Mouse (Mus musculus) liver, embryonic 14.5 days (tissue): ENCODE data around the gene Elovl6. TPM values are rescaled to one million over a fixed set of nuclear protein-coding genes. Genes with fewer than 3 reads are reported as not detected.

Experiments
- ATAC-seq: fragments of 200-750 bp; cut with Nextera tagmentation; 2 replicates; pipeline ENCODE4 v1.8.0; 2017; ENCODE audit warnings: moderate number of reproducible peaks, mild to moderate bottlenecking, moderate library complexity; ENCODE audit not compliant: insufficient read depth
- DNase-seq, 3 experiments: peaks; one replicate each; pipeline ENCODE4 v3.0.0-alpha.2; 2012 to 2013; ENCODE audit warnings: low read depth in 3 of 3, low spot score in 3 of 3
- H3K27ac ChIP-seq: fragments of 300-500 bp; sonication (generic); 2 replicates; pipeline ENCODE4 v1.5.1; 2014; ENCODE audit warnings: moderate library complexity, mild to moderate bottlenecking, control low read depth, inconsistent platforms
- H3K27me3 ChIP-seq: fragments of 300-500 bp; sonication (generic); 2 replicates; pipeline ENCODE4 v1.6.1; 2014; ENCODE audit warnings: mild to moderate bottlenecking, low read length, moderate library complexity; ENCODE audit not compliant: control insufficient read depth, insufficient read depth
- H3K36me3 ChIP-seq: fragments of 300-500 bp; sonication (generic); replicated peaks from 2 replicates; pipeline ENCODE4 v1.6.1; 2014; ENCODE audit warnings: low read depth; ENCODE audit not compliant: control insufficient read depth, insufficient read depth
- H3K4me1 ChIP-seq, 2 experiments: fragments of 200-500 bp in 1 of 2; fragments of 300-500 bp in 1 of 2; sonication (generic) in 1 of 2; replicated peaks; 2 replicates each; pipeline ENCODE4 v1.6.1; 2012 to 2014; ENCODE audit warnings: antibody characterized with exemption in 1 of 2, inconsistent platforms in 1 of 2, low read length in 1 of 2; ENCODE audit not compliant: control insufficient read depth in 2 of 2, insufficient read depth in 2 of 2
- H3K4me2 ChIP-seq: fragments of 300-500 bp; sonication (generic); 2 replicates; pipeline ENCODE4 v1.6.1; 2014; ENCODE audit warnings: low read depth, mild to moderate bottlenecking, control low read depth, moderate library complexity
- H3K4me3 ChIP-seq, 2 experiments: fragments of 200-500 bp in 1 of 2; fragments of 300-500 bp in 1 of 2; sonication (generic) in 1 of 2; 2 replicates each; pipeline ENCODE4 v1.5.1; 2012 to 2014; ENCODE audit warnings: low read depth in 2 of 2, low read length in 2 of 2, mild to moderate bottlenecking in 2 of 2, control low read depth in 1 of 2, inconsistent platforms in 1 of 2, moderate library complexity in 1 of 2; ENCODE audit not compliant: insufficient read depth in 1 of 2
- H3K9ac ChIP-seq: fragments of 300-500 bp; sonication (generic); replicated peaks from 2 replicates; pipeline ENCODE4 v1.6.1; 2014; ENCODE audit warnings: mild to moderate bottlenecking, control low read depth, moderate library complexity
- H3K9me3 ChIP-seq: fragments of 300-500 bp; sonication (generic); 2 replicates; pipeline ENCODE4 v1.6.1; 2016; ENCODE audit warnings: low read length, mixed read lengths; ENCODE audit not compliant: control insufficient read depth
- CTCF ChIP-seq: IDR thresholded peaks from 2 replicates; pipeline ENCODE4 v1.5.1; 2016; ENCODE audit warnings: antibody characterized with exemption, low read depth, control low read depth
- EP300 ChIP-seq: IDR thresholded peaks from 2 replicates; pipeline ENCODE4 v1.6.1; 2016; ENCODE audit warnings: antibody characterized with exemption, low read depth
- WGBS: fragments of 180-500 bp; shearing (Covaris S2); extraction: QIAGEN DNeasy Blood & Tissue Kit; methylation state at CpG from one replicate; pipeline ENCODE4 v1.1.7; 2014; ENCODE audit not compliant: insufficient replicate concordance; 5-methylcytosine and 5-hydroxymethylcytosine counted together
- polyA plus RNA-seq, 2 experiments: library from polyadenylated mRNA; depleted of rRNA in 1 of 2; stranded (reverse) in 1 of 2; unstranded in 1 of 2; fragments of >200 nt; fragmentation: Nextera tagmentation in 1 of 2; extraction: Ambion mirVana in 1 of 2; gene quantifications; 2 replicates each; pipeline versions ENCODE4 v1.2.1 to v1.2.3; 2012 to 2014

Gene Elovl6
- polyA plus RNA-seq, 2 experiments = 7.2 TPM

- no peak overlapping the region for H3K27ac ChIP-seq
- H3K27me3 ChIP-seq = no peaks in the 10 kb centered on the region
- H3K4me1 ChIP-seq = no peaks in the 10 kb centered on the region
- no peak overlapping the region for H3K9ac ChIP-seq
- 58% methylated on average over 4 of the region's 4 CpGs for WGBS
- no peak overlapping the region for H3K4me3 ChIP-seq
- no peak overlapping the region for H3K4me2 ChIP-seq
- no peaks in the 10 kb centered on the region for H3K9me3 ChIP-seq
- DNase-seq (no peak), ATAC-seq (no peak)
- no peaks in the 10 kb centered on the region for H3K36me3 ChIP-seq
- TF ChIP-seq EP300 = no peak
- peak; percentile 11; the same call in 1 of the 2 replicates for TF ChIP-seq CTCF
Observed at GRCm38 (mm10) chr3:129520499-129520898, 11.7 kb upstream of the Elovl6 start.

DNA sequence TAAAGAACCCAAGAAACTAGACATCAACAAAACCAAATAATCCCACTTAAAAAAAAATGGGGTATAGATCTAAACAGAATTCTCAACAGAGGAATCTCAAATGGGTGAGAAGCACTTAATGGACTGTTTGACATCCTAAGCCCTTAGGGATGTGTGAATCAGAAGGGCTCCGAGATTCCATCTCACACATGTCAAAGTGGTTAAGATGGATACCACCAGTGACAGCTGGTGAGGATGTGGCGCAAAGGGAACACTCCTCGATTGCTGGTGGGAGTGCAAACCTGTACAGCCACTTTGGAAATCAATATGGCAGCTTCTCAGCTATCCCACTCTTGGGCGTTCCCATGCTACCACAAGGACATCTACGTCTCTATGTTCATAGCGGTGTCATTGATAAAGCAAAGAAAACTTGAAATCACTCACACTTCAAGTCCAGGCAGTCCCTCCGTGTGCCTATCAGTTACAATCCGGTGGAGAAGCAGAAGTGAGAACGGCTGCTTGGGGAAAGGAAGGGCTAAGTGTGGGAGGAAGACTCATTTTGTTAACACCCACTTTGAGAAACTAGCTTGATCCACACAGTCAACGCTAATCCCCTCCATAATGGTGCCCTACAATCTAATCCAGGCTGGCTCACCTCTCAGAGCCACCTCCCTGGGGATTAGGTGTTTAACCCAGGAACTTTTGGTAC is 8.6 kb upstream of the Elovl6 start:
- H3K4me2 ChIP-seq = no peak overlapping the region
- DNase-seq (no peak), ATAC-seq (no peak)
- H3K27ac ChIP-seq = no peak overlapping the region
- 48% methylated on average over 10 of the region's 10 CpGs for WGBS
- H3K4me3 ChIP-seq = no peak overlapping the region
- H3K9ac ChIP-seq = no peak overlapping the region
- no peaks in the 10 kb centered on the region for H3K36me3 ChIP-seq
- no peaks in the 10 kb centered on the region for H3K4me1 ChIP-seq
- no peaks in the 10 kb centered on the region for H3K9me3 ChIP-seq
- H3K27me3 ChIP-seq = no peaks in the 10 kb centered on the region
- TF ChIP-seq EP300 (no peak), CTCF (no peak)

DNA sequence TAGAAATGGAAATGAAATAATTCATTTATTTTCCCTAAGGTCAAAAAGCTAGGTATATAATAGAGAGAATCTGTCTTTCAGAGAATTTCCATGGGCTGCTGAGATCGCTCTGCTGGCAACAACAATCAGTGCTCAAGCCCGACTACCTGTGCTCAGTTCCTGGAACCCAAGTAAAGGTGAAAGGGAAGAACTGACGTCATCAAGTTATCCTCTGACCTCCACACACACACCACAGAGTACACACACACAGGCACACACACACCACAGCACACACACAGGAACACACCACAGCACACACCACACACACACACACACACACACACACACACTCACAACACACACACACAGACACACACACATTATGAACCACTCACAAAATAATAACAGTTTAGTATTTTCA is 5.1 kb upstream of the Elovl6 start:
- Histone ChIP-seq H3K9ac (no peak overlapping the region), H3K27ac (no peak overlapping the region), H3K4me3 (no peak overlapping the region), H3K4me1 (peaks cover 0 to 2% of the 10 kb centered on the region in 2 experiments; a peak in 2 of 4 replicates), H3K36me3 (no peaks in the 10 kb centered on the region), H3K9me3 (no peaks in the 10 kb centered on the region), H3K4me2 (no peak overlapping the region), H3K27me3 (no peaks in the 10 kb centered on the region)
- DNase-seq = no peak
- no peak for TF ChIP-seq CTCF
- no peak for TF ChIP-seq EP300
- no peak for ATAC-seq
- 59% methylated on average over 3 of the region's 3 CpGs for WGBS

- no peak overlapping the region for H3K9ac ChIP-seq
- WGBS = 70% methylated on average over 3 of the region's 3 CpGs
Observed at GRCm38 (mm10) chr3:129529311-129529710, 2.8 kb upstream of the Elovl6 start.

GRCm38 (mm10) chr3:129530461-129530860 is 1.7 kb upstream of the Elovl6 start:
- no peaks in the 10 kb centered on the region for H3K27me3 ChIP-seq
- H3K9me3 ChIP-seq = no peaks in the 10 kb centered on the region
- H3K27ac ChIP-seq = no peak overlapping the region
- ATAC-seq (no peak), DNase-seq (no peak)
- H3K36me3 ChIP-seq = no peaks in the 10 kb centered on the region
- H3K4me3 ChIP-seq = no peak overlapping the region
- no peak for TF ChIP-seq CTCF
- peaks cover 0 to 10% of the 10 kb centered on the region in 2 experiments for H3K4me1 ChIP-seq
- H3K9ac ChIP-seq = no peak overlapping the region
- 80% methylated on average over 6 of the region's 6 CpGs for WGBS
- H3K4me2 ChIP-seq = no peak overlapping the region

More at GRCm38 (mm10) chr3:129529311-129529710, 2.8 kb upstream of the Elovl6 start:
- Histone ChIP-seq H3K27ac (no peak overlapping the region), H3K4me3 (no peak overlapping the region), H3K4me1 (peaks cover 0 to 2% of the 10 kb centered on the region in 2 experiments; a peak in 2 of 4 replicates), H3K27me3 (no peaks in the 10 kb centered on the region), H3K9me3 (no peaks in the 10 kb centered on the region), H3K4me2 (no peak overlapping the region), H3K36me3 (no peaks in the 10 kb centered on the region)
- no peak for DNase-seq
- ATAC-seq = no peak
- TF ChIP-seq CTCF = no peak
- TF ChIP-seq EP300 = no peak
